Mouse (Mus musculus) MEL (cell line): ENCODE data around the gene Phospho2. TPM values are rescaled to one million over a fixed set of nuclear protein-coding genes. Genes with fewer than 3 reads are reported as not detected.
"Not testable (repeated sequence)": the region's sequence is repeated elsewhere in the genome, so short reads cannot be mapped to it uniquely, and the experiment has no call there.

Source experiments
- DNase-seq: peaks from one replicate; pipeline ENCODE4 v3.0.0; 2011; ENCODE audit warnings: low read depth, low spot score
- H3K27ac ChIP-seq: 2 replicates; pipeline ENCODE4 v1.5.1; 2012; ENCODE audit warnings: low read depth, mild to moderate bottlenecking, control low read depth, low read length, moderate library complexity; ENCODE audit not compliant: control insufficient read depth
- H3K27me3 ChIP-seq, 2 experiments: fragments of 150-350 bp in 1 of 2; sonication (generic) in 1 of 2; 2 replicates each; pipeline ENCODE4 v1.6.1; 2012; ENCODE audit warnings: low read length in 2 of 2, mild to moderate bottlenecking in 2 of 2, improper control_type of control experiment in 1 of 2, moderate library complexity in 1 of 2; ENCODE audit not compliant: insufficient read depth in 2 of 2, control insufficient read depth in 1 of 2
- H3K36me3 ChIP-seq, 2 experiments: 2 replicates each; pipeline ENCODE4 v1.6.1; 2012 to 2014; ENCODE audit warnings: low read length in 2 of 2, improper control_type of control experiment in 1 of 2, inconsistent platforms in 1 of 2, mild to moderate bottlenecking in 1 of 2; ENCODE audit not compliant: insufficient read depth in 2 of 2, control insufficient read depth in 1 of 2
- H3K4me1 ChIP-seq, 2 experiments: fragments of 150-350 bp in 1 of 2; sonication (generic) in 1 of 2; 2 replicates each; pipeline ENCODE4 v1.6.1; 2012; ENCODE audit warnings: low read length in 2 of 2, improper control_type of control experiment in 1 of 2, mild to moderate bottlenecking in 1 of 2; ENCODE audit not compliant: insufficient read depth in 2 of 2, control insufficient read depth in 1 of 2
- H3K4me3 ChIP-seq, 2 experiments: fragments of 150-350 bp in 1 of 2; sonication (generic) in 1 of 2; 2 replicates each; pipeline ENCODE4 v1.5.1; 2012; ENCODE audit warnings: low read depth in 2 of 2, low read length in 2 of 2, mild to moderate bottlenecking in 2 of 2, moderate library complexity in 2 of 2, control low read depth in 1 of 2, improper control_type of control experiment in 1 of 2; ENCODE audit not compliant: control insufficient read depth in 1 of 2, insufficient read depth in 1 of 2
- H3K79me2 ChIP-seq: 2 replicates; pipeline ENCODE4 v1.6.1; 2012; ENCODE audit warnings: mild to moderate bottlenecking, low read length, moderate library complexity; ENCODE audit not compliant: control insufficient read depth, poor library complexity, insufficient read depth
- H3K9ac ChIP-seq: 2 replicates; pipeline ENCODE4 v1.6.1; 2012; ENCODE audit warnings: low read depth, mild to moderate bottlenecking, control low read depth, low read length, moderate library complexity; ENCODE audit not compliant: control insufficient read depth, poor library complexity, severe bottlenecking
- H3K9me3 ChIP-seq: fragments of 150-350 bp; sonication (generic); replicated peaks from 2 replicates; pipeline ENCODE4 v1.6.1; 2012; ENCODE audit warnings: mild to moderate bottlenecking, low read length, improper control_type of control experiment, moderate library complexity; ENCODE audit not compliant: insufficient read depth
- EP300 ChIP-seq, 2 experiments: IDR thresholded peaks; 2 replicates each; pipeline ENCODE4 v1.6.1; 2011; ENCODE audit warnings: improper control_type of control experiment in 2 of 2, low read length in 2 of 2, low read depth in 1 of 2, mild to moderate bottlenecking in 1 of 2
- ETS1 ChIP-seq: IDR thresholded peaks from 2 replicates; pipeline ENCODE4 v1.6.1; 2012; ENCODE audit warnings: low read depth, mild to moderate bottlenecking, inconsistent platforms, low read length, improper control_type of control experiment, moderate library complexity
- GATA1 ChIP-seq: IDR thresholded peaks from 2 replicates; pipeline ENCODE4 v1.6.1; 2011; ENCODE audit warnings: low read depth, low read length, improper control_type of control experiment
- MAZ ChIP-seq: IDR thresholded peaks from 2 replicates; pipeline ENCODE4 v1.6.1; 2012; ENCODE audit warnings: low read depth, mild to moderate bottlenecking, inconsistent platforms, low read length, improper control_type of control experiment
- MXI1 ChIP-seq: IDR thresholded peaks from 2 replicates; pipeline ENCODE4 v1.6.1; 2011; ENCODE audit warnings: mild to moderate bottlenecking, low read depth, low read length, improper control_type of control experiment
- MYB ChIP-seq: IDR thresholded peaks from 2 replicates; pipeline ENCODE4 v1.6.1; 2011; ENCODE audit warnings: mild to moderate bottlenecking, low read depth, low read length, improper control_type of control experiment
- NELFE ChIP-seq: IDR thresholded peaks from 2 replicates; pipeline ENCODE4 v1.6.1; 2011; ENCODE audit warnings: low read depth, low read length, improper control_type of control experiment
- POLR2A ChIP-seq, 2 experiments: IDR thresholded peaks; 2 replicates each; pipeline ENCODE4 v1.6.1; 2011 to 2012; ENCODE audit warnings: low read length in 2 of 2, mild to moderate bottlenecking in 2 of 2, control low read depth in 1 of 2, improper control_type of control experiment in 1 of 2, low read depth in 1 of 2, moderate library complexity in 1 of 2; ENCODE audit not compliant: control insufficient read depth in 1 of 2, insufficient read depth in 1 of 2, poor library complexity in 1 of 2
- RCOR1 ChIP-seq: IDR thresholded peaks from 2 replicates; pipeline ENCODE4 v1.6.1; 2012; ENCODE audit warnings: low read depth, mild to moderate bottlenecking, inconsistent platforms, low read length, improper control_type of control experiment
- SIN3A ChIP-seq: IDR thresholded peaks from 2 replicates; pipeline ENCODE4 v1.6.1; 2012; ENCODE audit warnings: low read length, improper control_type of control experiment, inconsistent platforms
- TBP ChIP-seq: IDR thresholded peaks from 2 replicates; pipeline ENCODE4 v1.8.0; 2011; ENCODE audit warnings: low read depth, low read length, improper control_type of control experiment
- UBTF ChIP-seq: IDR thresholded peaks from 2 replicates; pipeline ENCODE4 v1.6.1; 2012; ENCODE audit warnings: low read depth, mild to moderate bottlenecking, inconsistent platforms, low read length, improper control_type of control experiment, moderate library complexity, borderline replicate concordance; ENCODE audit not compliant: insufficient read depth
- ZC3H11A ChIP-seq: IDR thresholded peaks from 2 replicates; pipeline ENCODE4 v1.6.1; 2012; ENCODE audit warnings: low read depth, mild to moderate bottlenecking, inconsistent platforms, low read length, improper control_type of control experiment
- ZNF384 ChIP-seq: IDR thresholded peaks from 2 replicates; pipeline ENCODE4 v1.6.1; 2012; ENCODE audit warnings: low read depth, mild to moderate bottlenecking, inconsistent platforms, low read length, improper control_type of control experiment
- polyA plus RNA-seq, 2 experiments: library from polyadenylated mRNA; stranded (reverse) in 1 of 2; unstranded in 1 of 2; fragments of >175 nt in 1 of 2; fragments of >200 nt in 1 of 2; gene quantifications; 2 replicates each; pipeline versions ENCODE4 v1.2.1 to v1.2.4; 2012; ENCODE audit warnings: low replicate concordance in 2 of 2, low read depth in 1 of 2; ENCODE audit not compliant: insufficient read length in 2 of 2, insufficient read depth in 1 of 2, missing spikeins in 1 of 2
- total RNA-seq: library from RNA; depleted of rRNA; stranded (reverse); fragments of 300-350 nt; gene quantifications from 2 replicates; pipeline ENCODE4 v1.2.3, GENCODE M21; 2012

The Phospho2 gene
- total and polyA plus RNA-seq, 3 experiments = 11.8 to 13.2 TPM; not detected in 1

GRCm38 (mm10) chr2:69803756-69804155 lies 14.3 kb downstream of the Phospho2 start:
- peak overlapping the region; percentile 74 to 82 for H3K4me3 ChIP-seq
- H3K4me1 ChIP-seq = peaks cover 2 to 14% of the 10 kb centered on the region in 2 experiments
- H3K9ac ChIP-seq = peak overlapping the region; percentile 48
- no peaks in the 10 kb centered on the region for H3K9me3 ChIP-seq
- no peaks in the 10 kb centered on the region for H3K79me2 ChIP-seq
- DNase-seq = peak; percentile 73
- peak overlapping the region; percentile 65 for H3K27ac ChIP-seq
- peaks cover 0 to 17% of the 10 kb centered on the region in 2 experiments; a peak in 2 of 4 replicates for H3K36me3 ChIP-seq
- H3K27me3 ChIP-seq = no peaks in the 10 kb centered on the region
- TF ChIP-seq TBP (peak; percentile 63; the same call in 1 of the 2 replicates), MXI1 (no peak), SIN3A (peak; percentile 27; the same call in 1 of the 2 replicates), MAZ (no peak), UBTF (0 out of 2 replicates have a peak, but pooled peaks have one; percentile 33), ETS1 (0 out of 2 replicates have a peak, but pooled peaks have one; percentile 35), NELFE (peak; percentile 9; the same call in 1 of the 2 replicates), RCOR1 (peak; percentile 18; the same call in 1 of the 2 replicates), EP300 (IDR thresholded peaks at IDR 0.05; ENCODE audit: low read depth in 1 of 2, low read length in 2 of 2) (peak; percentile 45 to 59; a peak in 3 of 4 replicates), MYB (0 out of 2 replicates have a peak, but pooled peaks have one; percentile 42), POLR2A (IDR thresholded peaks at IDR 0.05; ENCODE audit: control insufficient read depth in 1 of 2, insufficient read depth in 1 of 2, low read depth in 1 of 2, low read length in 2 of 2, poor library complexity in 1 of 2) (peak in 1 of 2 experiments; percentile 42; a peak in 1 of 4 replicates), ZC3H11A (no peak)

GRCm38 (mm10) chr2:69804663-69805062 lies 15.2 kb downstream of the Phospho2 start:
- not testable (repeated sequence) for H3K79me2 ChIP-seq, H3K4me3 ChIP-seq, H3K9ac ChIP-seq, H3K27ac ChIP-seq, H3K9me3 ChIP-seq, H3K27me3 ChIP-seq
- H3K4me1 ChIP-seq = peaks cover 2 to 14% of the 10 kb centered on the region in 2 experiments
- DNase-seq = peak; percentile 34
- H3K36me3 ChIP-seq = peaks cover 0 to 17% of the 10 kb centered on the region in 2 experiments; a peak in 2 of 4 replicates
- peak; percentile 4; the same call in 1 of the 2 replicates for TF ChIP-seq GATA1
- TF ChIP-seq TBP = peak; percentile 65
- TF ChIP-seq ZNF384 = peak; percentile 49; the same call in 1 of the 2 replicates
- TF ChIP-seq ETS1 = 0 out of 2 replicates have a peak, but pooled peaks have one; percentile 52
